Mouse (Mus musculus): ENCODE measurements at regions not wholly inside any gene's neighbourhood (a gene's known extent, or its start where the extent isn't known, plus 50 kb on each side); places are given as distances from the start of the nearest gene placed in this dataset.

DNA sequence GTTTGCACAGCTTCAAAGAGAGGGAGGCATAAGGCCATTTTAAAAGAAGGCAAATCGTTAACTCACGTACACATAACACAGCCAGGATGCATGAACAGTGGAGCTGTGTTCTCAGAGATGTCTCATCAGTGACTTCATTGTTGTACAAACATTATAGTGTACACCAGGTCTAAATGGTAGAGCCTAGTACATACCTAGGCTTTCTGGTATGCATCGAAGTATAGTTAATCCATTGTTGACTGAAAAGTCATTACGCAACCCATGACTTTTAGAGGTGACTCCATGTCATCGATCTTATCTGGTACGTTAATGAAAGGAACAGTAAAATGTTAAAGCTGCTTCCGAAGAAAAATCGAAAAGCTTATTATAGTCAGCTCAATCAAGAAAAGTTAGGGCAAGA is 198.7 kb downstream of the Snx19 start:
- Histone ChIP-seq H3K27me3 (ENCODE audit: control insufficient read depth, insufficient read depth, low read length) (no peaks in the 10 kb centered on the region), H3K36me3 (ENCODE audit: control insufficient read depth, insufficient read depth, low read length) (no peaks in the 10 kb centered on the region), H3K9ac (replicated peaks; ENCODE audit: low read depth, low read length) (no peak overlapping the region), H3K4me1 (ENCODE audit: control insufficient read depth, insufficient read depth, low read length) (no peaks in the 10 kb centered on the region), H3K4me3 (ENCODE audit: low read depth, low read length) (no peak overlapping the region), H3K27ac (ENCODE audit: low read length) (no peak overlapping the region), H3K9me3 (ENCODE audit: control insufficient read depth, low read depth, low read length) (no peaks in the 10 kb centered on the region), H3K4me2 (replicated peaks; ENCODE audit: low read depth, low read length) (no peak overlapping the region)
- ATAC-seq (ENCODE audit: insufficient number of reproducible peaks, insufficient read depth, low FRiP score, low read depth) = no peak
- 77% methylated on average over 8 of the region's 8 CpGs for WGBS

DNA sequence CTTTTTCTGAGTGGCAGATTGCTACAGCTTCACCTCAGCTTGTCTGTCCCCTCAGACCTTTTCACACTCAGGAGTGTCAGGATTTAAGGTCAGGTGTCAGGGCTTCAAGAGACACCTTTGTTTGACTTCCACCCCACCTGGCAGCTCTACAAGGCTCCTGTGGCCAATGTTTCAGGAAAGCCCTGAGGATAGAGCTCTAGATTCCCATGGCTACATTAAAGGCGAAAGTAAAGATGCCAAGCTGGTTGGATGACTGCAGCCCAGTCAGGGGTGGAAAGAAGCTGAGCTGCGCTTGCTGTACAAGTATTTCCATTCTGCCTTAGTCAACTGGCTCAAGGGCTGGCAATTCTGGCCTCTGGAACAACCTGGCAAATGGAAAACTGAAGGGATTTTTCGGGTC is 198.2 kb downstream of the Snx19 start:
- Histone ChIP-seq H3K4me3 (ENCODE audit: low read depth, low read length) (no peak overlapping the region), H3K9me3 (ENCODE audit: control insufficient read depth, low read depth, low read length) (no peaks in the 10 kb centered on the region), H3K4me1 (ENCODE audit: control insufficient read depth, insufficient read depth, low read length) (no peaks in the 10 kb centered on the region), H3K4me2 (replicated peaks; ENCODE audit: low read depth, low read length) (no peak overlapping the region), H3K27ac (ENCODE audit: low read length) (no peak overlapping the region), H3K36me3 (ENCODE audit: control insufficient read depth, insufficient read depth, low read length) (no peaks in the 10 kb centered on the region), H3K9ac (replicated peaks; ENCODE audit: low read depth, low read length) (no peak overlapping the region), H3K27me3 (ENCODE audit: control insufficient read depth, insufficient read depth, low read length) (no peaks in the 10 kb centered on the region)
- WGBS = 83% methylated on average over 3 of the region's 3 CpGs
- no peak for ATAC-seq (ENCODE audit: insufficient number of reproducible peaks, insufficient read depth, low FRiP score, low read depth)

- no peaks in the 10 kb centered on the region for H3K4me1 ChIP-seq (ENCODE audit: control insufficient read depth, insufficient read depth, low read length)
Measured at GRCm38 (mm10) chr9:30624481-30624880, 197.6 kb downstream of the Snx19 start.

GRCm38 (mm10) chr9:30619325-30619724 is 192.4 kb downstream of the Snx19 start:
- Histone ChIP-seq H3K36me3 (ENCODE audit: control insufficient read depth, insufficient read depth, low read length) (no peaks in the 10 kb centered on the region), H3K4me3 (ENCODE audit: low read depth, low read length) (no peak overlapping the region), H3K27me3 (ENCODE audit: control insufficient read depth, insufficient read depth, low read length) (no peaks in the 10 kb centered on the region), H3K9ac (replicated peaks; ENCODE audit: low read depth, low read length) (no peak overlapping the region), H3K4me2 (replicated peaks; ENCODE audit: low read depth, low read length) (no peak overlapping the region), H3K4me1 (ENCODE audit: control insufficient read depth, insufficient read depth, low read length) (no peaks in the 10 kb centered on the region), H3K9me3 (ENCODE audit: control insufficient read depth, low read depth, low read length) (no peaks in the 10 kb centered on the region), H3K27ac (ENCODE audit: low read length) (no peak overlapping the region)
- no peak for ATAC-seq (ENCODE audit: insufficient number of reproducible peaks, insufficient read depth, low FRiP score, low read depth)
- WGBS = 90% methylated on average over 2 of the region's 2 CpGs

More at GRCm38 (mm10) chr9:30624481-30624880, 197.6 kb downstream of the Snx19 start:
- Histone ChIP-seq H3K4me2 (replicated peaks; ENCODE audit: low read depth, low read length) (no peak overlapping the region), H3K27ac (ENCODE audit: low read length) (no peak overlapping the region), H3K9ac (replicated peaks; ENCODE audit: low read depth, low read length) (no peak overlapping the region), H3K4me3 (ENCODE audit: low read depth, low read length) (no peak overlapping the region), H3K36me3 (ENCODE audit: control insufficient read depth, insufficient read depth, low read length) (no peaks in the 10 kb centered on the region), H3K27me3 (ENCODE audit: control insufficient read depth, insufficient read depth, low read length) (no peaks in the 10 kb centered on the region), H3K9me3 (ENCODE audit: control insufficient read depth, low read depth, low read length) (no peaks in the 10 kb centered on the region)
- 82% methylated on average over 5 of the region's 5 CpGs for WGBS
- no peak for ATAC-seq (ENCODE audit: insufficient number of reproducible peaks, insufficient read depth, low FRiP score, low read depth)

DNA sequence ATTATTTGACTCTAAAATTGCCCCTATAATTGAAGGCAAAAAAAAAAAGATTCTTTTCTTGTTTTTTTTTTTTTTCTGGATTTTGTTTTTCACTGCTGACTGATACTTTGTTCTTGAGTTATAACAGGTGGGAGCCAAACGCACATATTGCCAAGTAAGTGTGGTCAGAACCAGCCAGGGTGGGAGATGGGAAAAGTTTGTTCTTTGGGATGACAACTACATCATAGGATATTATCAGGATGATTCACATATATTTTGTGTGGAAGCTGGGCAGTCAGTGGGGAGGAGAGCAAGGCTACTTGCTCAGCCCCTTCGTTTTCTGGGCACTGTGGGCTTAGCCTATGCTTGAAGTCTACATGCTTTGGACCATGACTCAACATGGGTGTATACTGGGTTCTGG is 191.3 kb downstream of the Snx19 start:
- ATAC-seq (ENCODE audit: insufficient number of reproducible peaks, insufficient read depth, low FRiP score, low read depth) = no peak
- WGBS = 77% methylated on average over 2 of the region's 2 CpGs

DNA sequence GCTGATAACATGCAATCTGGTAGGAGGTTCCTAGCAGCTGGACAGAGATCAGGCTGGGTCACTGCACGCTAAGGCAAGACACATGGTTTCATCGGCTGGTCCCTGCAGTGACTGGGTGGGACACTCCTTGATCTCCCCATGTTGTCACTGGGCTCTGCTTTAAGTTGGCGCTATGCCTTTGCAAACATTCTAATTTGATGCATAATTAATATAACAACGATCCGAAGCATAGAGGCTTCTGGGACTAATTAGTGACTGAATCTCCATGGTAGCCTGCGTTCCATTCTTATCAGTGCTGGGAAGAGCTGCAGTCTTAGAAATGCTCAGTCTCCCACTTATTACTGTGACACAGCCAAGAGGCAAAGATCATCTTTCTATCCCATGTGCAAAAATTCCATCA is 186.8 kb downstream of the Snx19 start:
- no peaks in the 10 kb centered on the region for H3K27me3 ChIP-seq (ENCODE audit: control insufficient read depth, insufficient read depth, low read length)
- H3K4me1 ChIP-seq (ENCODE audit: control insufficient read depth, insufficient read depth, low read length) = no peaks in the 10 kb centered on the region
- 75% methylated on average over 6 of the region's 6 CpGs for WGBS
- no peak for ATAC-seq (ENCODE audit: insufficient number of reproducible peaks, insufficient read depth, low FRiP score, low read depth)
- no peaks in the 10 kb centered on the region for H3K9me3 ChIP-seq (ENCODE audit: control insufficient read depth, low read depth, low read length)
- H3K27ac ChIP-seq (ENCODE audit: low read length) = no peak overlapping the region
- H3K4me2 ChIP-seq (replicated peaks; ENCODE audit: low read depth, low read length) = no peak overlapping the region
- H3K36me3 ChIP-seq (ENCODE audit: control insufficient read depth, insufficient read depth, low read length) = no peaks in the 10 kb centered on the region
- no peak overlapping the region for H3K9ac ChIP-seq (replicated peaks; ENCODE audit: low read depth, low read length)
- H3K4me3 ChIP-seq (ENCODE audit: low read depth, low read length) = no peak overlapping the region

More for the DNA sequence above, 191.3 kb downstream of the Snx19 start:
- no peak overlapping the region for H3K27ac ChIP-seq (ENCODE audit: low read length)
- H3K4me2 ChIP-seq (replicated peaks; ENCODE audit: low read depth, low read length) = no peak overlapping the region
- no peaks in the 10 kb centered on the region for H3K36me3 ChIP-seq (ENCODE audit: control insufficient read depth, insufficient read depth, low read length)
- H3K9ac ChIP-seq (replicated peaks; ENCODE audit: low read depth, low read length) = no peak overlapping the region
- H3K4me1 ChIP-seq (ENCODE audit: control insufficient read depth, insufficient read depth, low read length) = no peaks in the 10 kb centered on the region
- H3K9me3 ChIP-seq (ENCODE audit: control insufficient read depth, low read depth, low read length) = no peaks in the 10 kb centered on the region
- H3K27me3 ChIP-seq (ENCODE audit: control insufficient read depth, insufficient read depth, low read length) = no peaks in the 10 kb centered on the region
- no peak overlapping the region for H3K4me3 ChIP-seq (ENCODE audit: low read depth, low read length)

GRCm38 (mm10) chr9:30613003-30613552 is 186.2 kb downstream of the Snx19 start:
- ATAC-seq (ENCODE audit: insufficient number of reproducible peaks, insufficient read depth, low FRiP score, low read depth) = no peak
- Histone ChIP-seq H3K27me3 (ENCODE audit: control insufficient read depth, insufficient read depth, low read length) (no peaks in the 10 kb centered on the region), H3K27ac (ENCODE audit: low read length) (no peak overlapping the region), H3K4me3 (ENCODE audit: low read depth, low read length) (no peak overlapping the region), H3K4me1 (ENCODE audit: control insufficient read depth, insufficient read depth, low read length) (no peaks in the 10 kb centered on the region), H3K36me3 (ENCODE audit: control insufficient read depth, insufficient read depth, low read length) (no peaks in the 10 kb centered on the region), H3K9ac (replicated peaks; ENCODE audit: low read depth, low read length) (no peak overlapping the region), H3K9me3 (ENCODE audit: control insufficient read depth, low read depth, low read length) (no peaks in the 10 kb centered on the region), H3K4me2 (replicated peaks; ENCODE audit: low read depth, low read length) (no peak overlapping the region)
- WGBS = 66% methylated on average over 5 of the region's 5 CpGs

- H3K36me3 ChIP-seq (ENCODE audit: control insufficient read depth, insufficient read depth, low read length) = no peaks in the 10 kb centered on the region
- no peak overlapping the region for H3K4me3 ChIP-seq (ENCODE audit: low read depth, low read length)
- no peaks in the 10 kb centered on the region for H3K27me3 ChIP-seq (ENCODE audit: control insufficient read depth, insufficient read depth, low read length)
- no peak overlapping the region for H3K4me2 ChIP-seq (replicated peaks; ENCODE audit: low read depth, low read length)
- no peak overlapping the region for H3K9ac ChIP-seq (replicated peaks; ENCODE audit: low read depth, low read length)
- no peak overlapping the region for H3K27ac ChIP-seq (ENCODE audit: low read length)
- ATAC-seq (ENCODE audit: insufficient number of reproducible peaks, insufficient read depth, low FRiP score, low read depth) = no peak
- no peaks in the 10 kb centered on the region for H3K9me3 ChIP-seq (ENCODE audit: control insufficient read depth, low read depth, low read length)
- WGBS = 53% methylated on average over 7 of the region's 7 CpGs
- H3K4me1 ChIP-seq (ENCODE audit: control insufficient read depth, insufficient read depth, low read length) = no peaks in the 10 kb centered on the region
Measured at GRCm38 (mm10) chr9:30610328-30610727, 183.4 kb downstream of the Snx19 start.

GRCm38 (mm10) chr9:30599756-30600155 is 172.8 kb downstream of the Snx19 start:
- Histone ChIP-seq H3K4me3 (ENCODE audit: low read depth, low read length) (no peak overlapping the region), H3K4me2 (replicated peaks; ENCODE audit: low read depth, low read length) (no peak overlapping the region), H3K9ac (replicated peaks; ENCODE audit: low read depth, low read length) (no peak overlapping the region), H3K36me3 (ENCODE audit: control insufficient read depth, insufficient read depth, low read length) (no peaks in the 10 kb centered on the region), H3K4me1 (ENCODE audit: control insufficient read depth, insufficient read depth, low read length) (0 out of 2 replicates have a peak, but pooled peaks cover 5% of the 10 kb centered on the region), H3K27ac (ENCODE audit: low read length) (no peak overlapping the region), H3K27me3 (ENCODE audit: control insufficient read depth, insufficient read depth, low read length) (no peaks in the 10 kb centered on the region), H3K9me3 (ENCODE audit: control insufficient read depth, low read depth, low read length) (no peaks in the 10 kb centered on the region)
- no peak for ATAC-seq (ENCODE audit: insufficient number of reproducible peaks, insufficient read depth, low FRiP score, low read depth)
- WGBS = 69% methylated on average over 7 of the region's 7 CpGs

Data from stomach, embryonic 14.5 days (tissue).